Mouse (Mus musculus) heart, adult 11 months (tissue): ENCODE results near the gene Uhrf1bp1l.
"Not testable (repeated sequence)": the region's sequence is repeated elsewhere in the genome, so short reads cannot be mapped to it uniquely, and the experiment has no call there.

Experiments used
- DNase-seq: peaks from one replicate; pipeline ENCODE4 v3.0.0; 2022

The Uhrf1bp1l gene

GRCm38 (mm10) chr10:89744871-89745665 is at the start of gene Uhrf1bp1l:
Gene Uhrf1bp1l, plus strand, starts transcription at chr10:89744991.
- DNase-seq: peak; percentile 99

DNA sequence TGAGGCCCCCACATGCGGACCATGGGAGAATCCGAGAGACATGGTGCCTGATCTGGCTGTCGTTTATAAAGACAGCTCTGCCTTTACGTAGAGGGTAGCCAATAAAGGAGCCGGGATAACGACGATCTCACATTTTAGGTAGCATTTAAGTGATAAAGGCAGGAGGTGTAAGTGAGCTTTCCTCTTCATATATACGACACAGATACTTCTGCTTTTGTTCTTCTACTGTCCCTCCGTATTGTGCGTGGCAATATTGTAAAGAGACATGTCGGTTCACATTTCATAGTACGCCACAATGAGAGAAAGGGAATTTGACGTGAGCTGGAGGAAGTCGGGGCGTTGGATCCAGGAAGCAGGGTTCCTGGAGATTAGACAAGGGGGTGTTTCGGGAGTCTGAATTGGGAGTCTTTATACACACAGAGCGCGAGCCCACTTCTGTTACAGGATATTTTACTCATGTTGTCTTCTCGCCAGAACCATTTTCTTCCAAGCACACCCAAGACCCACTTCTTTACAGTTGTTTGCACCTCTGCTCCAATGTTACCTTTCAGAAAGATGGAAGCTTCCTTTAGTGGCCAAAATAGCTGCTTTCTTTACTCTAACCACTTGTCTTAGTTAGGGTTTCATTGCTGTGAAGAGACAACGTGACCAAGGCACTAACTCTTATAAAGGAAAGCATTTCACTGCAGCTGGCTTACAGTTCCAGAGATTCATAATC is 49.4 kb upstream of the Uhrf1bp1l start:
- peak; percentile 73 for DNase-seq

DNA sequence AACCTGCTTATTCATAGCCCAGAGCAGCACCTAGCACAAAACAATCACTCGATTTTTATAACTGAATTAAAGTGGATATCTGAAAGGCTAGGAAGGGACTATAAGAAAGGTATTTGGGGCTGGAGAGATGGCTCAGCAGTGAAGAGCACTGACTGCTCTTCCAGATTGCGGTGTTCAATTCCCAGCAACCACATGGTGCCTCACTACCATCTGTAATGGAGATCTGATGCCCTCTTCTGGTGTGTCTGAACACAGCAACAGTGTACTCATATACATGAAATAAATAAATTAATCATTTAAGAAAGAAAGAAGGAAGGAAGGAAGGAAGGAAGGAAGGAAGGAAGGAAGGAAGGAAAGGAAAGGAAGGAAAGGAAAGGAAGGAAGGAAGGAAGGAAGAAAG is 48.5 kb upstream of the Uhrf1bp1l start:
- DNase-seq: not testable (repeated sequence)

- no peak for DNase-seq
Observed at GRCm38 (mm10) chr10:89697956-89698355, 46.8 kb upstream of the Uhrf1bp1l start.

- DNase-seq: no peak
Observed at GRCm38 (mm10) chr10:89703042-89703441, 41.7 kb upstream of the Uhrf1bp1l start.

GRCm38 (mm10) chr10:89707397-89707796 is 37.4 kb upstream of the Uhrf1bp1l start:
- DNase-seq: no peak

- no peak for DNase-seq
Observed at GRCm38 (mm10) chr10:89708720-89709119, 36.1 kb upstream of the Uhrf1bp1l start.

GRCm38 (mm10) chr10:89714910-89715309 is 29.9 kb upstream of the Uhrf1bp1l start:
- no peak for DNase-seq

- DNase-seq: no peak
Observed at GRCm38 (mm10) chr10:89720252-89720651, 24.5 kb upstream of the Uhrf1bp1l start.

- DNase-seq: no peak
Observed at GRCm38 (mm10) chr10:89720796-89721195, 24.0 kb upstream of the Uhrf1bp1l start.

DNA sequence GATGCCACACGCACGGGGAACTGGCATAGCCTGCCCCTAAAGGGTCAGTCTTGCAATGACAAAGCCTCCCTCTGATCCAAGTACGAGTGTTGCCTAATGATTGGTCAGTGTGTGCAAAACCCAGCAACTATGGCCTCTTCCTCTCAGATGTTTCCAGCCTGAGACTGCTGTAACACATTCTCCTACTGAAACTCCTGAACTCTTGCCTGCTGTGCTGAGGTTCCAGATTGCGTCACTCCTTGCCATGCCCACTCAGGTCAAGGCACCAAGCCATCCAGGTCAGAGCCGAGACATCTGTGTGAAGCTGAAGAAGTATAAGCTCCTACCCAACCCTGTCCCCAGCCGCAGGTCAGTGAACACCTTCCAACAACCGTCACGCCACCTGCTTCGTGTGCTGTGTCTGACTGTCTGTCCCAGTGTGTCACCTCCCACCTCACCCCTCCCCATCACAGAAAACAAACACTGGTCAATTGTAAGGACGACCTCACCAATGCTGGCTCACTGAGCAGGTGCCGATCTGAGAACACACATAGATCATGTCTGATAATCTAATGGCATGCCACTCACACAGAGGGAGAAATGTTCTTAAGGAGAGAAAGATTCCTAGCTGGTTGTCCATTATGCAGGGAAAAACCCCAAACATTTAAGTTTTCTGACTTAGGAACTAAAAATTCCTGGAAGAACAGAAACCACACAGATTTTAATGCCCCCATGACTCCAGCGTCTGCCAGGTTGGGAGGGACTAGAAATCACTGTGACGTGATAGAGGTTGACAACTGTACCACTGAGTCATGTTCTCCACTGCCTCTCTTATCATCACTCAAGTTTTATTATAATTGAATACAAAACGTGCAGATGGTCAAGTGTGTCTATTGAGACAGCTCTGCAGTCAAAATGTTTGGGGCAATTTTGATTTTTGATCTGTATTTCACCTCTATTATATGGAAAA is 22.3 kb upstream of the Uhrf1bp1l start:
- DNase-seq: no peak

- peak; percentile 76 for DNase-seq
Observed at GRCm38 (mm10) chr10:89730386-89730785, 14.4 kb upstream of the Uhrf1bp1l start.

DNA sequence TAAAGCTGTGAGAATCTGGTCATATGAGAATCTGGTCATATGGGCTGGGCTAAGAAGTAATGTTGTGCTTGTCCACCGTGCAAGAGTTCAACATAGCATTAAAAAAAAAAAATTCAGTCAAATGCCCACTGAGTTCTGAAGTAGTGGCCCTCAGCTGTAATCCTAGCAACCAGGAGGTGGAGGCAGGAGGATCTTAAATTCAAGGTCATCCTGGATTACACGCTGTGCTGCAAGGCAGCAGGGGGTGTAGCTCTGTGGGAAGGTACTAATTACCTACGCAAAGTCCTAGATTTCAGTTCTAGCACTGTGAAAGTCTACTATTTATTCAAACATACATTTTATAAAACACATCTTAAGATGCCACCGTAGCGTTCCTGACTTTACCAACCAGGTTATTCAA is 13.4 kb upstream of the Uhrf1bp1l start:
- DNase-seq: no peak

DNA sequence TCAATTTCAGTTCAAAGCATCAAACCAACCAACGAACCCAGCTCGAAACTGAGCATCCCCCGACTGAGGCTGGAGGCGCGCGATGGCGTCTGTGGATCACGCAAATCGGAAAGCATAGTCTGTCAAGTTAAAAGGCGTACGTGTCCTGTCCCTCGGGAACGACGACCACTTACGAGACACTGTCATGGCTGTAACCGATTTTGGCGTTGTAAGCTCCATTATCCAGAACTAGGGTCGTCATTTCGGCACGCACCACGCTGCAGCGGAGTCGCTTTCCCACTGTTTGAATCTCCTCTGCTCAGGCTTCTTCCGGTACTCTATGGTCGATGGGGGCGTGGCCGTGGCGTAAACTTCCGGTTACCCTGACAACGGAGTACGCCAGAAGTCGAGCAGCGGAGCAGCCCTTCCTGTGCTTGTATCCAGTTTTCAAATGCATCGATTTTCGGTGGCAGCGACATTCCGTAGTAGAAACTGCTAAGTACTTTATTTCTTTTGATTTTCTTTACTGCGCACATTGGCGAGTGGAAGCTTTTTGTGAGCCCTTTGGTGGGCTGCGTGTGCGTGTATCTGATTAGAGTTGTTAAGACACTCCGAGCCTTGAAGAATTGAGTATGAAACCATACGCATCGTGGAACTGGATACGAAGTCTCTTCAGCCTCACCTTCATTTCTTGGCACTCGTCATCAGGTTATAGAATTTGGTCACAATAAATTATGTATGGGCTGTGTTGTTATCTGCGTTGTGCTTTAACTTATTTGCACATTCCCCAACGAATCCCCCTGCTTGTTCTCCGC is 12.6 kb upstream of the Uhrf1bp1l start, which contains the start of gene Actr6:
TSS of gene Actr6 (minus strand) at position 295 of the 794 bp plus-strand sequence.
- peak; percentile 99 for DNase-seq

- no peak for DNase-seq
Observed at GRCm38 (mm10) chr10:89737092-89737491, 7.7 kb upstream of the Uhrf1bp1l start.

DNA sequence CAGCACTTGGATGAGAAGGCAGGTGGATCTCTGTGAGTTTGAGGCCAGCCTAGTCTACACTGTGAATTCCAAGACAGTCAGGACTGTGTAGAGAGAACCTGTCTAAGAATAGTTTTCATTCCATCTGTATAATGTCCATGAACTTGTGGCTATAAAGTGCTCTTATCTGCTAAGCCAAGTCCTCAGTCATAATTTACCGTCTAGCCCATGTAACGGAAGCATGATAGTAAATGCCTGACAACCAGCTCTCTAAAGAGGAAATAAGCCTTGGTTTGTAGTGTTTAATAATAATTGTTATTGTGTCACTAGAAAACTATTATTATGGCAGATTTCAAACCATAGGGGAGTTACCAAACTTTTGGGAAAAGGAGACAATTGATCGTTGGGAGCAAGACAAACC is 6.9 kb upstream of the Uhrf1bp1l start:
- DNase-seq: no peak

DNA sequence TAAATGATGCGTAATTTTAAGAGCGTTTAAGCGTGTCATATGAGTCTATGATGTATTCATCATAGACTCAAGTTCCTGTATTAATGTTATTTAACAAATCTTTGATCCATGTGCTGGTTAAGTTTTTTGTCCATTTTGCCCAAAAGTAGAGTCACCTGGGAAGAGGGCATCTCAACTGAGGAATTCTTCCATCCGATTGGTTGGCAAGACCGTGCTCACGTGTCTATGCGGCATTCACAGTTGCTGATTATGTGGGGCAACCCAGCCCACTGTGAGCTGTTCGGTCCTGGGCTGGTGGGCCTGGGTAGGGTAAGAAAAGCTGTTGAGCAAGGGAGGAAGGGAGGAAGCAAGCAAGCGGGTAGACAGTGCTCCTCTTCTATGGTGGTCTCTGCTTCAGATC is 6.4 kb upstream of the Uhrf1bp1l start:
- no peak for DNase-seq

DNA sequence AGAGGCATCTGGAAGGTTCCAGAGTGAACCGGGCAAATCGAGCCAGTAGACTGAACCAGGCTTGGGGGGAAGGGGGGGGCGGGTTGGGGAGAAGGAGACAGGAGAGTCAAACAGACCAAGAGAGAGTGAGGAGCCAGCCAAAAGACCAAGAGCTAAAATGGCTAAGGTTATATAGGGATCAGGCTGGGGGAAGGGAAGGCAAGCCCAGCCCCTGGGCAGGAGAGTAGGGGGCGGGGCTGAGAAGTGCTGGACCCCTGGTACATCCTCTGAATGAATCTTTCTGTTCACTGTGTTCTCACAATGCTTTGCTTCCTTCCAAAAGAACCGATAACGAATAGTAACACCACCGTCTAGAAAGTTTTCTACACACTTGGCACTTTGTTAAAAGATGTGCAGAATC is 5.1 kb upstream of the Uhrf1bp1l start:
- DNase-seq: no peak

DNA sequence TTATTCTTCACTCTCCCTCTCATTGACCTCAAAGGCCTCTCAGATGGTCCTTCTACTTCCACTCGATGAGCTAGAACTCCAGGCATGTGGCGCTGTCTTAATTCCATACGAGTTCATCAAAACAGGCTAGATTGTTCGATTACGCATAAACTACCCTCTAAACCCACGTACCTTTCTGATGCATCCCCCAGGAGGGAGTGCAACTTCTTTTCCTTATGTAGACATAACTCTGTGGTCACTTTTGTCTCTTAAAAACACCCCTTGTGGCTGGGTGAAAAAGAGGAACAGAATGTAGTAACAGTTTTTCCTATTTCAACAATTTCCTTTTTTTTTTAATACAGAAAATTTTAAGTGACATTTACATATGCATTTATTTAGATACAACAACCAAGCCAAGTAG is 3.8 kb upstream of the Uhrf1bp1l start:
- DNase-seq: no peak

- DNase-seq: no peak
Observed at GRCm38 (mm10) chr10:89743266-89743665, 1.5 kb upstream of the Uhrf1bp1l start.

DNA sequence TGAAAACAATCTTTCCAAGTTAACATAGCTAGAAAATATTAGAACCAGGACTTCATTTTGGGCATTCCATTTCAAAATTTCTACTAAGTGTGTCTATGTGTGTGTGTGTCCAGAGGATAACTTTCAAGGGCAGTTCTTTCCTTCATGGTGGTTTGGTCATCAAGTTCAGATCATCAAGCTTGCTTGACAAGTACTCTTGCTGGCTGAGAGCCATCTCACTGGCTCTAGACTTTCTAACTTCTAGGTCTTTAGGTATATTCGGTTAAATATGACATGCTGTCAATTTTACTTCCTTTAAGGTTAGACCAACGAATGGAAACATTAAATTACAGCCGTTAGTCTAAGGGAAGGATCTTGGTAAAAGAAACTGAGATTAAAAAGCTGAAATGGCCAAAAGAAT is 450 bp upstream of the Uhrf1bp1l start:
- DNase-seq: no peak

- DNase-seq: no peak
Observed at GRCm38 (mm10) chr10:89745666-89746020, 852 bp downstream of the Uhrf1bp1l start.
